Mouse (Mus musculus) adrenal gland, postnatal 4 days (tissue): ENCODE data around the gene Mrpl27. TPM values are rescaled to one million over a fixed set of nuclear protein-coding genes. Genes with fewer than 3 reads are reported as not detected.

ENCODE experiments used
- total RNA-seq, 2 experiments: library from RNA; stranded (reverse); gene quantifications; 2 replicates each; pipeline ENCODE4 v1.2.3; 2021

Gene Mrpl27
- total RNA-seq, 2 experiments from 2014 or later = 79.8 to 88.5 TPM

Other genes starting within 250 kb of the Mrpl27 start
- 10 to 100 TPM in 1 of 2 experiments, 1 to 10 TPM in 1; 8.7 to 12.0 TPM for gene Cacna1g, start 179.6 kb upstream of the Mrpl27 start, total RNA-seq
- under 1 TPM in 1 of 2 experiments, not detected in 1; 0.11 TPM for gene Spata20, start 167.6 kb upstream of the Mrpl27 start, total RNA-seq
- gene Epn3, start 153.8 kb upstream of the Mrpl27 start, total RNA-seq = 10 to 100 TPM; 10.3 to 13.2 TPM
- 10 to 100 TPM in 1 of 2 experiments, 1 to 10 TPM in 1; 4.9 to 12.7 TPM for gene Mycbpap, start 132.0 kb upstream of the Mrpl27 start, total RNA-seq
- gene Rsad1, start 104.5 kb upstream of the Mrpl27 start, total RNA-seq = 10 to 100 TPM; 14.5 to 15.3 TPM
- gene Chad, start 88.7 kb upstream of the Mrpl27 start, total RNA-seq = under 1 TPM; 0.45 to 0.90 TPM
- gene Acsf2, start 51.9 kb upstream of the Mrpl27 start, total RNA-seq = 10 to 100 TPM; 59.1 to 67.3 TPM
- gene Lrrc59, start 24.0 kb upstream of the Mrpl27 start, total RNA-seq = 100 to 1,000 TPM; 122 to 126 TPM
- gene Eme1, start 197 bp downstream of the Mrpl27 start, total RNA-seq = 1 to 10 TPM; 5.3 to 6.1 TPM
- gene Xylt2, start 23.7 kb downstream of the Mrpl27 start, total RNA-seq = 10 to 100 TPM; 30.3 to 32.7 TPM
- gene Gm11541, start 50.7 kb downstream of the Mrpl27 start, total RNA-seq = under 1 TPM; 0.22 to 0.37 TPM
- gene Cdc34b, start 88.0 kb downstream of the Mrpl27 start, total RNA-seq = under 1 TPM; 0.67 to 0.87 TPM
- not detected for gene Tmem92, start 128.9 kb downstream of the Mrpl27 start, total RNA-seq